Mouse (Mus musculus) spleen, adult 2 months (tissue): Measurements from ENCODE around the gene Acot13. TPM values are rescaled to one million over a fixed set of nuclear protein-coding genes. Genes with fewer than 3 reads are reported as not detected.
A peak's percentile ranks its signal among the peaks of the same experiment; 100 is the strongest.

Source experiments
- DNase-seq, 2 experiments: peaks; one replicate each; pipeline versions ENCODE4 v3.0.0 to v3.0.0-alpha.2; 2012 to 2021; ENCODE audit warnings: low spot score in 2 of 2, low read depth in 1 of 2
- H3K27ac ChIP-seq: fragments of 200-500 bp; 2 replicates; pipeline ENCODE4 v1.5.1; 2012; ENCODE audit warnings: low read length, inconsistent platforms; ENCODE audit not compliant: insufficient read depth
- H3K27me3 ChIP-seq: fragments of 200-500 bp; 2 replicates; pipeline ENCODE4 v1.6.1; 2012; ENCODE audit warnings: mild to moderate bottlenecking, moderate library complexity, low read length, inconsistent platforms; ENCODE audit not compliant: control insufficient read depth, insufficient read depth
- H3K36me3 ChIP-seq: fragments of 200-500 bp; 2 replicates; pipeline ENCODE4 v1.6.1; 2012; ENCODE audit warnings: mild to moderate bottlenecking, low read length, inconsistent platforms; ENCODE audit not compliant: control insufficient read depth, insufficient read depth
- H3K4me1 ChIP-seq: fragments of 200-500 bp; 2 replicates; pipeline ENCODE4 v1.6.1; 2011; ENCODE audit warnings: inconsistent platforms; ENCODE audit not compliant: control insufficient read depth, insufficient read depth, insufficient read length
- H3K4me3 ChIP-seq: fragments of 200-500 bp; 2 replicates; pipeline ENCODE4 v1.5.1; 2011; ENCODE audit warnings: mild to moderate bottlenecking, inconsistent platforms; ENCODE audit not compliant: insufficient read depth, insufficient read length; ENCODE audit errors: extremely low read depth
- CTCF ChIP-seq: fragments of 200-500 bp; IDR thresholded peaks from 2 replicates; pipeline ENCODE4 v1.5.1; 2011; ENCODE audit warnings: mild to moderate bottlenecking, inconsistent platforms; ENCODE audit not compliant: insufficient read depth, insufficient read length, insufficient replicate concordance; ENCODE audit errors: extremely low read depth
- POLR2A ChIP-seq: fragments of 200-500 bp; IDR thresholded peaks from 2 replicates; pipeline ENCODE4 v1.6.1; 2011; ENCODE audit warnings: low read depth, low read length, inconsistent platforms
- WGBS: fragments of 180-500 bp; shearing (Covaris S2); methylation state at CpG from one replicate; pipeline ENCODE4 v1.1.7; 2018; 5-methylcytosine and 5-hydroxymethylcytosine counted together
- polyA plus RNA-seq: library from polyadenylated mRNA; depleted of rRNA; stranded (reverse); fragments of >200 nt; gene quantifications from 2 replicates; pipeline ENCODE4 v1.2.3, GENCODE M21; 2012

The Acot13 gene
- polyA plus RNA-seq, 1 experiment: 15.8 TPM

DNA sequence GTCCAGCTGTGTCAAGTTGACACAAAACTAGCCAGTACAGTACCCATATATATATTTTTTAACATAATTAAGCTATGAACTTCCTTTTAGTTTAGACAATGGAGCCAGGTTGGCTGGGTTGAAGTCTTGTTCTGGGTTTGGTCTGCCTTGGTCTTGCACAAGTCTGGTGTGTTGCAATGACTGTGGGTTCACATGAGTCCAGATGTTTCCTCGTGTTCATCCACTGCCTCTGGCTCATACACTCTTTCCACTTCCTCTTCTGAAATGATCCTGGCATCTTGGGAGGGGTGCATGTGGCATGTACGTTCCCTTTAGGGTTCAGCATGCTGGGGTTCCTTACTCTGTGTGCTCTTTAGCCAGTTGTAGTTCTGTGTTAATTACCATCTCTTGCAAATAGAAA is 40.0 kb downstream of the Acot13 start:
- WGBS: 28% methylated on average over 2 of the region's 2 CpGs

DNA sequence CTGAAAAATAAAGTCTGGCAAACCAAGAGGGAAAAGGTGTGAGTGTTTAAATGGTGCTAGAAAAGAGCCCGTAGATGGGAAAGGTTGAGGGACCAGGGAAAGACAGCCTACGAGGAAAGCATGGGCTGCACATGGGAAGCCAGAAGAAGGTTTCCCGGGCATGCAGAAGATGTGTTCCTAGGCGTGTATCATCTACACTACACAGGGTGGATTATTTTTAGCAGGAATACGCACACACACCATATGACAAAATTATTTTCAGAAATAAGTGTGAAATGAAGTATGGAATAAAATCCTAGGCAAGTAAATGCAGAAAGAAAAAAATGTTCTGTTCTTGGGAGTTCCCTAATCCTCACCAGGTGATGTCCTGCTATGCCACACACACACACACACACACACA is 43.9 kb downstream of the Acot13 start:
- 90% methylated on average over 5 of the region's 5 CpGs for WGBS
- H3K4me3 ChIP-seq: no peak overlapping the region
- no peak for TF ChIP-seq CTCF
- TF ChIP-seq POLR2A: no peak
- no peak for DNase-seq
- H3K4me1 ChIP-seq: peaks cover 14% of the 10 kb centered on the region; the same call in 1 of the 2 replicates
- H3K27me3 ChIP-seq: no peaks in the 10 kb centered on the region
- no peak overlapping the region for H3K27ac ChIP-seq
- no peaks in the 10 kb centered on the region for H3K36me3 ChIP-seq

More for the DNA sequence above, 40.0 kb downstream of the Acot13 start:
- Histone ChIP-seq H3K27ac (no peak overlapping the region), H3K27me3 (no peaks in the 10 kb centered on the region), H3K4me1 (peaks cover 3% of the 10 kb centered on the region; the same call in 1 of the 2 replicates), H3K4me3 (no peak overlapping the region), H3K36me3 (no peaks in the 10 kb centered on the region)
- no peak for DNase-seq
- TF ChIP-seq POLR2A: no peak
- no peak for TF ChIP-seq CTCF

DNA sequence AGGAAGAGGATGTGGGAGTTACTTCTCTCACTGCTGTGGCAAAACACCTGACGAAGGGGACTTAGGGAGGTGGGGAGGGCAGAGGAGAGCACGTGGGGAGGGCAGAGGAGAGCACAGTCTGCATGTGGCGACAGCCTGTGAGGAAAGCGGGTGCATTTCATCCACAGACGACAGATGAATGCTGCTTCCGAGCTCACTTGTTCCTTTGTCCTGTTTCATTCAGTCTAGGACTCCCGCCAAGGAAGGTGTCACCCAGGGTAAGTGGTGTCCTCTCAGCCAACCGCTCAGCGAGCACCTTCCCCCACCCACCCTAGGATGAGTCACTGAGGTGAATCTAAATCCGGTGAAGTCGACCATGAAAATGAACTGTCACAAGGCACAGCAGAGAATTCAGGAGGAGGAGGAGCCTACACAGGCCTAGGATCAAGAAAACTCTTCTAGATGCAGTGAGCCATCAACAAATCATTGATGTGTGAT is 45.3 kb downstream of the Acot13 start:
- Histone ChIP-seq H3K4me1 (peaks cover 14% of the 10 kb centered on the region; the same call in 1 of the 2 replicates), H3K27me3 (no peaks in the 10 kb centered on the region), H3K4me3 (peak overlapping the region; percentile 17; the same call in 1 of the 2 replicates), H3K36me3 (no peaks in the 10 kb centered on the region), H3K27ac (peak overlapping the region; percentile 51)
- DNase-seq: peak; percentile 20 to 49
- no peak for TF ChIP-seq CTCF
- no peak for TF ChIP-seq POLR2A
- WGBS: 11% methylated on average over 11 of the region's 11 CpGs

DNA sequence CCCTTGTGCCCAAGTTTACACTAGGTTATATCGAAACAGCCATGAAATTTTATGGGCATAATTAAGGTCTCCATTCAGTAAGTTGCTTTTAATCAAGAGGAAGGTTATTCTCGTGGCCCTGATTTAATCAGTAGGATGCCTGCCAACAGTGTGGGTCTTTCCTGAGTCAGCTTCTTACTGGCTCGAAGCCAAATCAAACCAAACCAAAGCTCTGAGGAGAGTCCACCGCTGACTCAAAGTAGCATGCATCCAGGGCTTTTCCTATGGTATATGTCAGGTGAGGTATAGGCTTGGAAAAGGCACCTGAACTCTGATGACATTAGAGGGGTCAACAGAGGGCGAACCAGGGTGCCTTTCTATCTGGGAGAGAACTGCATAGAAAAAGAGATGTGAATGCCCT is 49.4 kb downstream of the Acot13 start:
- no peak for TF ChIP-seq CTCF
- no peak for TF ChIP-seq POLR2A
- H3K36me3 ChIP-seq: no peaks in the 10 kb centered on the region
- H3K27me3 ChIP-seq: no peaks in the 10 kb centered on the region
- DNase-seq: no peak
- WGBS: 53% methylated on average over 5 of the region's 5 CpGs
- no peak overlapping the region for H3K27ac ChIP-seq
- H3K4me3 ChIP-seq: no peak overlapping the region
- H3K4me1 ChIP-seq: peaks cover 14% of the 10 kb centered on the region; the same call in 1 of the 2 replicates

DNA sequence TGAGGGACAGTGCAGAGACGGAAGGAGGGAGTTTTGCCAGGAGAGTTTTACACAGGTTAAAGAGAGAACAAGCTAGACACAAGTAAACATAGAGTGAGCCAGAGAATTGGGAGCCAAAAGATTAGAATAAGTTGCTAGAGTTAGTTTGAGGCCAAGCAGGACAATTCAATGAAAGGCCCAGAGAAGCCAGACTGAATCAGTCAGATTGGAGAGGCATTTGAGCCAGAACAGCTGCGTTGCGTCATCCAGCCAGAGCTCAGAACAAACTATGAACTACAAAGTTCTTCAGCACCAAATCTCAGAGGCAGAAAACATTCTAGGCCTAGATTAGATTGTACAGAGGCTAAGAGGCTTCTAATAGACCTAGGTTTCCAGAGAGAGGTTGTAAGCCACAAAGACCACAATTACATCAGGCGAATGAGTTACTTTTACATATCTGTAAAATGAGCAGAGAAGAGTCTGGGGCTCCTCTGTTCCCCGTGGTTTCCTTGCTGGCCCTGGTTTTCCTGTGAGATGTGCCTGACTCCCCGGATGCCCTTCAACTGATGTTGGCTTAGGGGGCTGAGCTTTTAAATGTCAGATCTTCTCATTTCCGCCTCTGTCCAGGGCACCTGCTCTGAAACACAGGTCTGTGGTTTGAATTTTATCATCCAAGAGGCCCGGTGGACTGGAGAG is 52.5 kb downstream of the Acot13 start:
- H3K27me3 ChIP-seq: no peaks in the 10 kb centered on the region
- 46% methylated on average over 8 of the region's 8 CpGs for WGBS
- TF ChIP-seq CTCF (no peak), POLR2A (no peak)
- no peaks in the 10 kb centered on the region for H3K4me1 ChIP-seq
- H3K4me3 ChIP-seq: no peak overlapping the region
- no peaks in the 10 kb centered on the region for H3K36me3 ChIP-seq
- no peak overlapping the region for H3K27ac ChIP-seq
- no peak for DNase-seq

DNA sequence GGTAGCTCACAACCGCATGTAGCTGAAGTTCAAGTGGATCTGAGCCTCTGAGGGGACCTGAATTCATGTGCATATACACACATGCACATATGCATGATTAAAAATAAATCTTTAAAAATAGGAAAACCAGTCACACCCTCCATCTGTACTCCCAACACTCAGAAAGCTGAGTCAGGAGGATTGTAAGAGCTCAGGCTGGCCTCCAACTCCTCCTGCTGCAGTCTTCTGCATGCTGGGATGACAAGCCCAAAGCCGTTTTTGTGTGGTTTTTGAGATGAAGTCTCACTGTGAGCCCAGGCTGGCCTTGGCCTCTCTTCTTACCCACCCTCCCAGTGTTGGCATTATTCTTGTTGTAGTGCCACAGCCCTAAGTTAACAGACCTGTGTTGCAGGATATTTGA is 53.3 kb downstream of the Acot13 start:
- Histone ChIP-seq H3K4me3 (no peak overlapping the region), H3K27ac (no peak overlapping the region), H3K27me3 (no peaks in the 10 kb centered on the region), H3K4me1 (no peaks in the 10 kb centered on the region), H3K36me3 (no peaks in the 10 kb centered on the region)
- no peak for TF ChIP-seq CTCF
- TF ChIP-seq POLR2A: no peak
- no peak for DNase-seq
- WGBS: 82% methylated on average over 2 of the region's 2 CpGs
